Mouse (Mus musculus) kidney, adult 11 months (tissue): ENCODE measurements around the gene Bloc1s1.

ENCODE experiments used
- DNase-seq: peaks from one replicate; pipeline ENCODE4 v3.0.0; 2022

Bloc1s1 gene

GRCm38 (mm10) chr10:128923935-128924334, at the start of gene Bloc1s1:
Gene Bloc1s1 (minus strand): TSS chr10:128924035.
- DNase-seq, result no peak

GRCm38 (mm10) chr10:128972841-128973240, 49.0 kb upstream of the Bloc1s1 start:
- no peak for DNase-seq

GRCm38 (mm10) chr10:128970740-128971250, 47.0 kb upstream of the Bloc1s1 start:
- DNase-seq, result no peak

- no peak for DNase-seq
Observed at GRCm38 (mm10) chr10:128968341-128968749, 44.5 kb upstream of the Bloc1s1 start.

- DNase-seq, result no peak
Observed at GRCm38 (mm10) chr10:128965871-128966270, 42.0 kb upstream of the Bloc1s1 start.

GRCm38 (mm10) chr10:128964961-128965360, 41.1 kb upstream of the Bloc1s1 start:
- DNase-seq, result peak; percentile 83

GRCm38 (mm10) chr10:128960590-128961584, 37.1 kb upstream of the Bloc1s1 start, which contains the start of gene Mettl7b:
Gene Mettl7b (minus strand): TSS chr10:128960988.
- peak; percentile 78 for DNase-seq

- no peak for DNase-seq
Observed at GRCm38 (mm10) chr10:128960142-128960541, 36.3 kb upstream of the Bloc1s1 start.

- no peak for DNase-seq
Observed at GRCm38 (mm10) chr10:128958340-128958739, 34.5 kb upstream of the Bloc1s1 start.

- no peak for DNase-seq
Observed at GRCm38 (mm10) chr10:128950208-128950887, 26.5 kb upstream of the Bloc1s1 start.

- no peak for DNase-seq
Observed at GRCm38 (mm10) chr10:128947496-128947895, 23.7 kb upstream of the Bloc1s1 start.

GRCm38 (mm10) chr10:128945675-128946074, 21.8 kb upstream of the Bloc1s1 start:
- DNase-seq, result no peak

- DNase-seq, result no peak
Observed at GRCm38 (mm10) chr10:128940475-128941061, 16.7 kb upstream of the Bloc1s1 start.

GRCm38 (mm10) chr10:128938974-128939373, 15.1 kb upstream of the Bloc1s1 start:
- peak; percentile 63 for DNase-seq

GRCm38 (mm10) chr10:128938457-128938856, 14.6 kb upstream of the Bloc1s1 start:
- DNase-seq, result peak; percentile 92

- no peak for DNase-seq
Observed at GRCm38 (mm10) chr10:128937756-128938390, 14.0 kb upstream of the Bloc1s1 start.

- no peak for DNase-seq
Observed at GRCm38 (mm10) chr10:128935826-128936440, 12.1 kb upstream of the Bloc1s1 start.

GRCm38 (mm10) chr10:128934997-128935787, 11.4 kb upstream of the Bloc1s1 start:
- no peak for DNase-seq

- DNase-seq, result no peak
Observed at GRCm38 (mm10) chr10:128933976-128934721, 10.3 kb upstream of the Bloc1s1 start.

GRCm38 (mm10) chr10:128933574-128933973, 9.7 kb upstream of the Bloc1s1 start, which contains the start of gene Itga7:
Gene Itga7 (plus strand): TSS chr10:128933818.
- DNase-seq, result no peak
